Mouse (Mus musculus) lung, embryonic 14.5 days (tissue): ENCODE measurements around the gene Dleu7. TPM values are rescaled to one million over a fixed set of nuclear protein-coding genes. Genes with fewer than 3 reads are reported as not detected.
A peak's percentile ranks its signal among the peaks of the same experiment; 100 is the strongest.

Source experiments
- ATAC-seq: fragments of 200-750 bp; cut with Nextera tagmentation; 2 replicates; pipeline ENCODE4 v1.8.0; 2017; ENCODE audit warnings: mild to moderate bottlenecking, moderate TSS enrichment, moderate library complexity; ENCODE audit not compliant: insufficient read depth
- DNase-seq: peaks from one replicate; pipeline ENCODE4 v3.0.0-alpha.2; 2015
- H3K27ac ChIP-seq: fragments of 300-500 bp; sonication (generic); 2 replicates; pipeline ENCODE4 v1.5.1; 2014; ENCODE audit warnings: low read depth, mild to moderate bottlenecking, moderate library complexity
- H3K27me3 ChIP-seq: fragments of 300-500 bp; sonication (generic); 2 replicates; pipeline ENCODE4 v1.6.1; 2014; ENCODE audit warnings: low read length, control low read depth; ENCODE audit not compliant: insufficient read depth
- H3K36me3 ChIP-seq: fragments of 300-500 bp; sonication (generic); 2 replicates; pipeline ENCODE4 v1.6.1; 2014; ENCODE audit warnings: control low read depth; ENCODE audit not compliant: insufficient read depth
- H3K4me1 ChIP-seq: fragments of 300-500 bp; sonication (generic); 2 replicates; pipeline ENCODE4 v1.6.1; 2014; ENCODE audit warnings: antibody characterized with exemption, control low read depth; ENCODE audit not compliant: insufficient read depth
- H3K4me2 ChIP-seq: fragments of 300-500 bp; sonication (generic); 2 replicates; pipeline ENCODE4 v1.6.1; 2014; ENCODE audit warnings: mild to moderate bottlenecking
- H3K4me3 ChIP-seq: fragments of 300-500 bp; sonication (generic); 2 replicates; pipeline ENCODE4 v1.5.1; 2014; ENCODE audit warnings: low read depth, low read length
- H3K9ac ChIP-seq: fragments of 300-500 bp; sonication (generic); 2 replicates; pipeline ENCODE4 v1.6.1; 2014
- H3K9me3 ChIP-seq: fragments of 300-500 bp; sonication (generic); 2 replicates; pipeline ENCODE4 v1.6.1; 2016; ENCODE audit warnings: low read depth, low read length, control low read depth
- CTCF ChIP-seq: IDR thresholded peaks from 2 replicates; pipeline ENCODE4 v1.5.1; 2016; ENCODE audit warnings: antibody characterized with exemption, low read depth
- WGBS: fragments of 180-500 bp; shearing (Covaris S2); extraction: QIAGEN DNeasy Blood & Tissue Kit; methylation state at CpG from one replicate; pipeline ENCODE4 v1.1.7; 2014; 5-methylcytosine and 5-hydroxymethylcytosine counted together
- polyA plus RNA-seq: library from polyadenylated mRNA; unstranded; fragments of >200 nt; fragmentation: Nextera tagmentation; extraction: Ambion mirVana; gene quantifications from 2 replicates; pipeline ENCODE4 v1.2.1, GENCODE M21; 2014

Gene Dleu7
- polyA plus RNA-seq, 1 experiment from 2014 or later, result 1.2 TPM

- Histone ChIP-seq H3K9ac (no peak overlapping the region), H3K4me1 (no peaks in the 10 kb centered on the region), H3K27ac (no peak overlapping the region), H3K36me3 (no peaks in the 10 kb centered on the region), H3K4me3 (no peak overlapping the region), H3K4me2 (no peak overlapping the region), H3K27me3 (no peaks in the 10 kb centered on the region), H3K9me3 (no peaks in the 10 kb centered on the region)
- WGBS, result 36% methylated on average over 1 of the region's 1 CpGs
- ATAC-seq (no peak), DNase-seq (no peak)
- TF ChIP-seq CTCF, result no peak
Observed at GRCm38 (mm10) chr14:62235214-62235613, 57.6 kb downstream of the Dleu7 start.

DNA sequence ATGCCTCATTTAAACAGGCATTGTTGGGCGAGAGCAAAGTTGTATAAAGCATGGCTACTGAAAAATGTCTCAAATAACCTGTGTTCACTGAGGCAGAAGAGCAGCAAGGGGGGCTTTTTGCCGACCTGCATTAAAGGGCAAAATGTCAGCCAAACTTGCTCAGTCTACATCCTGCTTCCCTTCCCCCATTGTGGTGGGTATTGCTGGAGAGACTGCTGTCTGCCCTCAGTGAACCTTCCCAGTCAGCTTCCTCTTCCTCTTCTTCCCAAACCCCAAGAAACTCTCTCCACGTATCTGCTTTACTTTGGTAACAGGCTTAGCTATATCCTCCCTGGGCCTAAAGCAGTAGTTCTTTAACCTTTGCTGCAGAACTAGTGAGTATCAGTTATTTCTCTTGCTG, 61.9 kb downstream of the Dleu7 start:
- no peaks in the 10 kb centered on the region for H3K36me3 ChIP-seq
- H3K9me3 ChIP-seq, result no peaks in the 10 kb centered on the region
- no peak for TF ChIP-seq CTCF
- H3K4me3 ChIP-seq, result no peak overlapping the region
- 60% methylated on average over 3 of the region's 3 CpGs for WGBS
- no peak for ATAC-seq
- no peak for DNase-seq
- no peak overlapping the region for H3K4me2 ChIP-seq
- H3K27ac ChIP-seq, result no peak overlapping the region
- H3K9ac ChIP-seq, result no peak overlapping the region
- H3K27me3 ChIP-seq, result no peaks in the 10 kb centered on the region
- H3K4me1 ChIP-seq, result no peaks in the 10 kb centered on the region

- H3K9me3 ChIP-seq, result no peaks in the 10 kb centered on the region
- no peak overlapping the region for H3K9ac ChIP-seq
- no peak for ATAC-seq
- H3K36me3 ChIP-seq, result no peaks in the 10 kb centered on the region
- no peaks in the 10 kb centered on the region for H3K4me1 ChIP-seq
- no peak for TF ChIP-seq CTCF
- 87% methylated on average over 5 of the region's 5 CpGs for WGBS
- no peak overlapping the region for H3K4me2 ChIP-seq
- no peak overlapping the region for H3K4me3 ChIP-seq
- no peak overlapping the region for H3K27ac ChIP-seq
- no peaks in the 10 kb centered on the region for H3K27me3 ChIP-seq
- no peak for DNase-seq
Observed at GRCm38 (mm10) chr14:62227101-62227500, 65.7 kb downstream of the Dleu7 start.

- peak; percentile 73 for DNase-seq
- TF ChIP-seq CTCF, result peak; percentile 55
Observed at GRCm38 (mm10) chr14:62226576-62227047, 66.2 kb downstream of the Dleu7 start.

More at GRCm38 (mm10) chr14:62226576-62227047, 66.2 kb downstream of the Dleu7 start:
- Histone ChIP-seq H3K36me3 (no peaks in the 10 kb centered on the region), H3K9ac (no peak overlapping the region), H3K4me3 (no peak overlapping the region), H3K9me3 (no peaks in the 10 kb centered on the region), H3K27ac (no peak overlapping the region), H3K4me2 (no peak overlapping the region), H3K27me3 (no peaks in the 10 kb centered on the region), H3K4me1 (no peaks in the 10 kb centered on the region)
- no peak for ATAC-seq
- 76% methylated on average over 11 of the region's 11 CpGs for WGBS

Other genes with a start within 250 kb of the Dleu7 start
- 73.7 and 79.2 TPM in 2 replicates for gene Rnaseh2b, start 458 bp downstream of the Dleu7 start, polyA plus RNA-seq
- 0.42 and 0.66 TPM in 2 replicates for gene Gucy1b2, start 163.2 kb upstream of the Dleu7 start, polyA plus RNA-seq